Mouse (Mus musculus): ENCODE results near the gene Pum2.
"Not testable (repeated sequence)": the region's sequence is repeated elsewhere in the genome, so short reads cannot be mapped to it uniquely, and the experiment has no call there.

The Pum2 gene

GRCm38 (mm10) chr12:8673974-8674306, at the start of gene Pum2:
Pum2 (plus strand) TSS chr12:8674134.
- DNase-seq: peak; percentile 94 to 96

GRCm38 (mm10) chr12:8629537-8629936, 44.4 kb upstream of the Pum2 start:
- no peak for DNase-seq

GRCm38 (mm10) chr12:8631691-8632090, 42.2 kb upstream of the Pum2 start:
- DNase-seq: no peak

GRCm38 (mm10) chr12:8632737-8633365, 41.1 kb upstream of the Pum2 start:
- DNase-seq: no peak

GRCm38 (mm10) chr12:8634306-8634705, 39.6 kb upstream of the Pum2 start:
- no peak for DNase-seq

DNA sequence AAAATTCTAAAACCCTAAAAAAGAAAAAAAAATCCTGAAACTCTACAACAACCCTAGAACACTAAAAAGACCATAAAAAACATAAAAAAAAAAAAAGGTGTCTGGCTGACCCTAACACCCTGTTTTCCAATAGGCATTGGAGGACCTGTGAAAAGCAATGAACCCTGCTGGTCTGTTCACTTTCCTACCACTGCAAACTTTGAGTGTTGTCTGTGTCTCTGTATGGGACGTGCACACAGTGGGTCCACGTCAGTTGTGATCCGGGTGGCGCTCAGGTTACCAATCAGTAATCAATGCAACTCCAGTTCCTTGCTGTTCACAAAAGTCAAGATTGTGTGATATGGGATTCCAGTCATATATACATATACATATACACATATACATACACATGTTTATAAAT, 38.4 kb upstream of the Pum2 start:
- DNase-seq: no peak

- peak in 1 of 2 experiments; percentile 18 for DNase-seq
These were observed 37.0 kb upstream of the Pum2 start for GRCm38 (mm10) chr12:8636945-8637344.

DNA sequence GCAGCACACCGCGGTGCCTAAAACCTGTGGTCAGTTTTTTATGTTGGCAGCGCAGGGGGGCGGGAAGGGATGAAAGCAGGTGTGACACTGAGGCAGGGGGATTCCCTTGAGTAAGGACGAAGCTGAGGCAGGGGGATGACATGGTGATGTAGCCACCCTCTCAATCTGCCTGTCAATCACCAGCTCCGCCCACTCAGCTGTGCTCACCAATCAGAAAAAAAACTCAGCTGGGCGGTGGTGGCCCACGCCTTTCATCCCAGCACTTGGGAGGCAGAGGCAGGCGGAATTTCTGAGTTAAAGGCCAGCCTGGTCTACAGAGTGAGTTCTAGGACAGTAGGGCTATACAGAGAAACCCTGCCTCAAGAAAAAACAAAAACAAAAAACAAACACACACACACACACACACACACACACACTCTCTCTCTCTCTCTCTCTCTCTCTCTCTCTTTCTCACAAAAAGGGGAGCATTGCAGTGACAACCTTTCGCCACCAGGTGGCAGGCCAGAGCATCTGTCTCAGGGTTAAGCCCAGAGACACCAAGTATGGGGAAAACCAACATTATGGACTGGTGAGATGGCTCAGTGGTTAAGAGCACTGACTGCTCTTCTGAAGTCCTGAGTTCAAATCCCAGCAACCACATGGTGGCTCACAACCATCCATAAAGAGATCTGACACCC, 35.4 kb upstream of the Pum2 start:
- DNase-seq: peak; percentile 82 to 83

DNA sequence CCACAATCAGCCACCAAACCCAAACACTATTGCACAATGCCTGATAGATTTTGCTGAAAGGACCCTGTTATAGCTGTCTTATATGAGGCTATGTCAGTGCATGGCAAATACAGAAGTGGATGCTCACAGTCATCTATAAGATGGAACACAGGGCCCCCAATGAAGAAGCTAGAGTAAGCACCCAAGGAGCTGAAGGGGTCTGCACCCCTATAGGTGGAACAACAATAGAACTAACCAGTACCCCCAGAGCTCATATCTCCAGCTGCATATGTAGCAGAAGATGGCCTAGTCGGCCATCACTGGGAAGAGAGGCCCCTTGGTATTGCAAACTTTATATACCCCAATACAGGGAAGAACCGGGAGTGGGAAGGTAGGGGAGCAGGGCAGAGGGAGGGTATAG, 33.7 kb upstream of the Pum2 start:
- not testable (repeated sequence) for DNase-seq

- peak; percentile 99 to 100 for DNase-seq
These were observed 33.1 kb upstream of the Pum2 start for GRCm38 (mm10) chr12:8640711-8641424.

GRCm38 (mm10) chr12:8641425-8641735, 32.6 kb upstream of the Pum2 start:
- DNase-seq: no peak

GRCm38 (mm10) chr12:8648211-8648610, 25.7 kb upstream of the Pum2 start:
- DNase-seq: not testable (repeated sequence)

DNA sequence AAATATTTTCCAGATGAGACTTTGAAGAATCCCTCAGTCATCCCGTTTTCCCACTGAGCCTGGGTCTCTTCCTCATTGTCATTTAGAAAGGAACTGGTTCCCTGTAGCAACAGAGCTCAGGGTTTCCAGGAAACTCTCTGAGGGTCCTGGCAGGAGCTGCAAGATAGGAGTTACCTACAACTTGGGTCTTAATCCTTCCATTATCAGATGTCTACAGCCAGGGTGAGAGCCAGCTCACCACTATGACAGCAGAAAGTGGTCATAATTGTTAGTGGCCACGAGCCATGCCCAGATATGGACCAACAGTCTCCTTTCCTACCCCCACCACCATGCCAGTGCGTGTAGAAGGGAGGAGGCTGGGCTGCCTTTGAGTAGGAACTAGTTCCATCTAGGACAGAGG, 23.9 kb upstream of the Pum2 start:
- DNase-seq: not testable (repeated sequence)

GRCm38 (mm10) chr12:8656596-8656995, 17.3 kb upstream of the Pum2 start:
- DNase-seq: no peak

DNA sequence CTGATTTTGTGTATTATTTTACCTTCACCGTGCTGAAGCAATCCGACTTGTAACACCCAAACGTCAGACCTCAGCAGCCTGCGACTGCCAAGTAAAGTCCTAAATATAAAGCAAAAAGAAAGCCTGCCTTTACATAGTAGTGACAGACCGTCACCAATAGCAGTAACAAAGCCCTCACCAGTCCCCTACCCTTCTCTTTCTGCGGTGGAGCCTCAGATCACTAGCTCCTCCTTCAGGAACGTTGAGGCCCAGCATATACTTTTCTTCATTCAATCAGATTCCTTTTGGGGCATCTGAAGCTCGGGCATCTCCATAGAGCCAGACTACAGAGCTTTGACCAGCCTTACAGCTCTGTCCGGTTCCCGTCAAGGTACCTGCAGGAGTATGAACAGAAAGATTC, 16.8 kb upstream of the Pum2 start:
- DNase-seq: no peak

GRCm38 (mm10) chr12:8657629-8658366, 16.1 kb upstream of the Pum2 start:
- no peak for DNase-seq

GRCm38 (mm10) chr12:8659406-8660279, 14.3 kb upstream of the Pum2 start:
- DNase-seq: no peak

GRCm38 (mm10) chr12:8661747-8662146, 12.2 kb upstream of the Pum2 start:
- no peak for DNase-seq

DNA sequence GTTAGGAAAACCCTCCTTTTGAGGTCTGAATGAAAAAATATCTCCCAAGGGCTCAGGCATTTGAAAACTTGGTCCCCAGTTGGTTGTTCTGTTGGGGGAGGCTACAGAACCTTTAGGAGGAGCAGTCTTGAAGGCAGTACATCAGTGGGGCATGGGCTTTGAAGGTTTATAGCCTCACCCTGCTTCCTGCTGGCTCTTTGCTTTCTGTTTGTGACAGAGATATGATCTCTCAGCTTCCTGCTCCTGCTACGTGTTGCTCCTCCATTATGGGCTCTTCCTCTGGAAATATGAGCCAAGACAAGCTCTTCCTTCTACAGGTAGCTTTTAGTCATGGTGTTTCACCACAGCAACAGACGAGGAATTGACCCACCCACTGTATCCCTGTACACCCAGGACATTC, 11.8 kb upstream of the Pum2 start:
- DNase-seq: no peak

DNA sequence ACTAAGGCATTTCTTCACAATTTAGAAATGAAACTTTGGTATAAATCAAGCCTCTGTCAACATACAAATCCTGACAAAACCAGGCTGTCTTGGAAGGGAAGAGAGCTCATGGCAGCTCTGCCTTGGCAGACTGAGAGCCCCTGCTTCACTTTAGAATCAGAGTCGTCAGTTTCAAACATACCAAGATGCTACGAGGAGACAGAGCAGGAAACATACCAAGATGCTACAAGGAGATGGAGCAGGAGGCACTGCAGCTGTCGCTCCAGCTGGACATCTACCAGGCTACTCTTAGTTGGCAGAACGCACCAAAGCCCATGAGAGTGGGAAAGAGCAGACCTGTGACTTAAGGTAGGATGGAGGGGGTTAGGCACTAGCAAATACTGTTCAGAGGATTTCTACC, 11.2 kb upstream of the Pum2 start:
- no peak for DNase-seq

DNA sequence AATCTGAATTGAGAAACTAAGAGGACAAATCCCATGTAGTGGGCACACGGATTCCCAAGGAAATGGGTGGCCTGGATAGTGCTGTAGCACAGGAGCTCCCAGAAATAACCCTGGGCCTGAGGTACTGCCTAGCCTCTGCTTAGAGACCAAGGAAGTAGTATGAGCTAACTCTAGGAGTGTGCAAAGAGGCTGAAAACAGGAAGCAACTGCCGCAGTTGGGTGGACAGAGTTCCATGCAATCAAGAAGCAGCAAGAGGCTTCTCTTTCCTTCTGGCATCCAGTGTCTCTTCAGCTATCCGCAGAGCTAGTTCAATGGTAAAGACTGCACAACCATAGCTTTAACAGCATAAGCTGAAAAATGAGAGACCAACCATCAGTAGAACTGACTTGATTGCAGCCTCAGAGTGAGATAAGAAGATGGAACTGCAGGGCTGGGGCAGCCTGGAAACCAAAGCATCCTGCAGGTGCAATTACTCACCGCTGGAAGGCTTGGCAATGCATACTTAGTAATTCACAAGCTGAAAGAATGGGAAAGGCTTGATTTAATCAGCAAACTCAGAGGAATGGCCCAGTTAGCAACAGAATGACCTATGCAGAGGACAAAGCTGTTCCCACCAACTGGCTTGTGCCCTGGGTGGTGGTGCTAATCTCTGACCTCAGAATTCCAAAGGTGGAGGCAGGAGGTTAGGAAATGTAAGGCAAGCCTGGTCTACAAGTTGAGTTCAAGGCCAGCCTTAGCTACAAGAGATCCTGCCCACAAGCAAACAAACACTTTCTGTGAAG, 6.3 kb upstream of the Pum2 start:
- no peak for DNase-seq

GRCm38 (mm10) chr12:8669421-8669820, 4.5 kb upstream of the Pum2 start:
- no peak for DNase-seq

Data from kidney, postnatal 4 days (tissue).